Mouse (Mus musculus) myocyte (in vitro differentiated cells): ENCODE measurements at regions not wholly inside any gene's neighbourhood (a gene's known extent, or its start where the extent isn't known, plus 50 kb on each side); places are given as distances from the start of the nearest gene placed in this dataset.

ENCODE experiments used
- CEBPB ChIP-seq: IDR thresholded peaks from 2 replicates; pipeline ENCODE4 v1.6.1; 2011; ENCODE audit warnings: mild to moderate bottlenecking, moderate library complexity; ENCODE audit not compliant: poor library complexity, insufficient read depth, severe bottlenecking
- E2F4 ChIP-seq: IDR thresholded peaks from one replicate; pipeline ENCODE4 v1.6.1; 2011; ENCODE audit warnings: mild to moderate bottlenecking, control low read depth, moderate library complexity; ENCODE audit not compliant: insufficient read depth
- MAX ChIP-seq: IDR thresholded peaks from one replicate; pipeline ENCODE4 v1.6.1; 2011; ENCODE audit warnings: low read depth, mild to moderate bottlenecking, control low read depth
- MYOG ChIP-seq, 3 experiments: IDR thresholded peaks; one replicate each; pipeline ENCODE4 v1.6.1; 2011; ENCODE audit warnings: control low read depth in 2 of 3, low read depth in 2 of 3, mild to moderate bottlenecking in 2 of 3; ENCODE audit not compliant: insufficient read length in 2 of 3, control insufficient read depth in 1 of 3, insufficient read depth in 1 of 3
- POLR2A ChIP-seq: IDR thresholded peaks from one replicate; pipeline ENCODE4 v1.6.1; 2011; ENCODE audit warnings: low read depth, mild to moderate bottlenecking, control low read depth, moderate library complexity; ENCODE audit not compliant: insufficient read length
- POLR2AphosphoS2 ChIP-seq: IDR thresholded peaks from one replicate; pipeline ENCODE4 v1.6.1; 2011; ENCODE audit warnings: low read depth, control low read depth; ENCODE audit not compliant: insufficient read length
- REST ChIP-seq: IDR thresholded peaks from one replicate; pipeline ENCODE4 v1.6.1; 2011; ENCODE audit warnings: mild to moderate bottlenecking, control low read depth, moderate library complexity; ENCODE audit not compliant: insufficient read depth, insufficient read length
- TCF12 ChIP-seq: IDR thresholded peaks from one replicate; pipeline ENCODE4 v1.6.1; 2011; ENCODE audit warnings: mild to moderate bottlenecking, control low read depth; ENCODE audit not compliant: poor library complexity, insufficient read depth, severe bottlenecking
- USF1 ChIP-seq: IDR thresholded peaks from one replicate; pipeline ENCODE4 v1.6.1; 2011; ENCODE audit warnings: low read depth, mild to moderate bottlenecking, control low read depth, moderate library complexity

DNA sequence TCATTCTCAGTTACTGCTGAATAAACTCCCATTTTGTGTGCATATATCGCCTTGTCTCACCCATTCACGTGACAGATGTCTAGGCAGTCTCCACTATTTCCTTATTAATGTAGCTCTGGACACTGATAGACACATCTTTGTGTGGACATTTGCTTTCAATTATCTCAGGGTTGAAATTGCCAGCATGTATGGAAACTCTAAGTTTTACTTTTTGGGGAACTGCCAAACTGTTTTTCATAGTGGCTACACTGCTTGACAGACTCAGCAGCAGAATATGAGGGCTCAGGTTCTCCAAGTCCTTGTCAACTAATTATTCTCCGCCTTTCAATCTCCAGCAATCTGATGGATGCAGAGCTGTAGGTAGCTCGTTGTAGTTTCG, 117.0 kb upstream of the Frmd6 start:
- TF ChIP-seq POLR2A: no peak
- no peak for TF ChIP-seq MAX
- TF ChIP-seq TCF12: no peak
- no peak for TF ChIP-seq CEBPB
- TF ChIP-seq E2F4: no peak
- no peak for TF ChIP-seq REST
- TF ChIP-seq POLR2AphosphoS2: no peak
- TF ChIP-seq USF1: no peak
- TF ChIP-seq MYOG (IDR thresholded peaks at IDR 0.05; ENCODE audit: control insufficient read depth in 1 of 3, insufficient read depth in 1 of 3, insufficient read length in 2 of 3, low read depth in 2 of 3): no peak
